Mouse (Mus musculus) embryonic fibroblast, embryonic 13.5 days (primary cell): ENCODE measurements around the gene Fn3k. TPM values are rescaled to one million over a fixed set of nuclear protein-coding genes. Genes with fewer than 3 reads are reported as not detected.

Source experiments
- H3K27ac ChIP-seq: 2 replicates; pipeline ENCODE4 v1.5.1; 2012; ENCODE audit warnings: low read length, control low read depth, inconsistent platforms; ENCODE audit not compliant: insufficient read depth
- H3K4me1 ChIP-seq: 2 replicates; pipeline ENCODE4 v1.6.1; 2011; ENCODE audit warnings: low read length; ENCODE audit not compliant: control insufficient read depth, insufficient read depth
- H3K4me3 ChIP-seq: 2 replicates; pipeline ENCODE4 v1.5.1; 2011; ENCODE audit warnings: mild to moderate bottlenecking, control low read depth, low read length; ENCODE audit not compliant: insufficient read depth
- CTCF ChIP-seq: IDR thresholded peaks from 2 replicates; pipeline ENCODE4 v1.5.1; 2011; ENCODE audit warnings: mild to moderate bottlenecking, control low read depth, low read length, moderate library complexity, borderline replicate concordance; ENCODE audit not compliant: insufficient read depth
- POLR2A ChIP-seq: IDR thresholded peaks from 2 replicates; pipeline ENCODE4 v1.6.1; 2011; ENCODE audit warnings: low read depth, mild to moderate bottlenecking, control low read depth, low read length, moderate library complexity
- polyA plus RNA-seq: library from polyadenylated mRNA; stranded (reverse); fragments of >200 nt; gene quantifications from 2 replicates; pipeline ENCODE4 v1.2.4, GENCODE M21; 2011; ENCODE audit warnings: low read depth; ENCODE audit not compliant: missing spikeins, insufficient read length

The Fn3k gene
- polyA plus RNA-seq, 1 experiment, result not detected

- Histone ChIP-seq H3K4me1 (no peaks in the 10 kb centered on the region), H3K27ac (peak within 1 kb of the TSS; percentile 8), H3K4me3 (peak within 1 kb of the TSS; percentile 84)
- peak; percentile 68 for TF ChIP-seq POLR2A
- TF ChIP-seq CTCF, result no peak
Observed at GRCm38 (mm10) chr11:121451753-121452635, 17.3 kb downstream of the Fn3k start, which contains the start of gene Tbcd. Gene Tbcd, plus strand, starts transcription at chr11:121451949.

GRCm38 (mm10) chr11:121457874-121458273 is 23.2 kb downstream of the Fn3k start:
- Histone ChIP-seq H3K27ac (no peak overlapping the region), H3K4me1 (no peaks in the 10 kb centered on the region), H3K4me3 (no peak overlapping the region)
- no peak for TF ChIP-seq POLR2A
- TF ChIP-seq CTCF, result no peak

DNA sequence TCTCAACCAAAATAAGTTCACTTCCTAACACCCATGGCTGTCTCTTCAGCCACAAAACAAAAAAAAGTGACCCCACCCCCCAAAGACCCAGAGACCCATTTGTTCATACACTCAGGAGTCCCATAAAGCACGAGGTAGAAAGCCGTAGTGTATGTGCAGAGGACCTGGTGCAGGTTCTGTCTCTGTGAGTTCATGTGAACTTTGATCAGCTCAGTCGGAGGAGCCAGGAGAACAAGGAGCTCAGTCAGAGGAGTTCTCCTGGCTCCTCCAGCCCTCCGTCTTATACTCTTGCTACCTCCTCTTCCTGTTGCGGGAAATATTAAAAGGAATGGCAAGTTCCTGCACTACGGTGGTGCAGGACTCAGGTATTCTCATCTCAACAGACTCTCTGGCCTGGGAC is 32.7 kb downstream of the Fn3k start:
- Histone ChIP-seq H3K27ac (no peak overlapping the region), H3K4me3 (no peak overlapping the region), H3K4me1 (no peaks in the 10 kb centered on the region)
- TF ChIP-seq POLR2A (no peak), CTCF (no peak)

- no peak for TF ChIP-seq POLR2A
- no peak for TF ChIP-seq CTCF
- no peaks in the 10 kb centered on the region for H3K4me1 ChIP-seq
- no peak overlapping the region for H3K27ac ChIP-seq
- no peak overlapping the region for H3K4me3 ChIP-seq
Observed at GRCm38 (mm10) chr11:121474831-121475230, 40.1 kb downstream of the Fn3k start.

DNA sequence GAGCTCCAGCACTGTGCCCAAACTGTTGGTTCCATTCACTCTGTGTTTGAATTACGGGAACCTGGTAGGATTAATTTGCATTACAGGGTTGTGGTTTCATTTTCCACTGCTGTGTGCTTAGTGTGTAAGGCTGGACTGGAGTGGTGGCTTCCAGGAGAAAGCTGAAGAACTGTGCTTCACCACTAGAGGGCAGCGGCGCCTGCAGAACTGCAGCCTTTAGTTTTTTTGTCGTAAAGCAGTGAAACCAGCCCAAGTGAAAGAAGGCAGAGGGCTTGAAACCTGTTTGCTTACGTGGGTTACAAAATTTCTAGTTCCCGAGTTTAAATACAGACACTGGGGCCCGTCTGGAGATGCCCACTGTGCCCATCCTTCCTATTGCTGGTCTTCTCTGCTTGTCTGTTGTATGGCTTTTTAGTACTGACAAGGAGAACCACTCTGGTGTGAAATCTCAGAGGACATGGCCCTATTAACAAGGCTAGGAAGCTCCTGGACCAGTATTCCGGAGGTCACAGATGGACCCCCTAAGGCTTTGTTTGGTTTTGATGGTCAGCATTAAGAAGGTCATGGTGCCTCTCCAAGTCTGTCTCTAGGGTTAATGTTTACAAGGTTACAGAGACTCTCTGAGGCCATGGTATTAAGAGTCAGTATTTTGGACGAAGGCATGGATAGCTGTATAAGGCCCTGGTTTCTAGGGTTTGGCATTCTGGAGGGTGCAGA is 41.1 kb downstream of the Fn3k start:
- Histone ChIP-seq H3K27ac (no peak overlapping the region), H3K4me1 (no peaks in the 10 kb centered on the region), H3K4me3 (no peak overlapping the region)
- TF ChIP-seq CTCF (peak; percentile 67), POLR2A (no peak)

DNA sequence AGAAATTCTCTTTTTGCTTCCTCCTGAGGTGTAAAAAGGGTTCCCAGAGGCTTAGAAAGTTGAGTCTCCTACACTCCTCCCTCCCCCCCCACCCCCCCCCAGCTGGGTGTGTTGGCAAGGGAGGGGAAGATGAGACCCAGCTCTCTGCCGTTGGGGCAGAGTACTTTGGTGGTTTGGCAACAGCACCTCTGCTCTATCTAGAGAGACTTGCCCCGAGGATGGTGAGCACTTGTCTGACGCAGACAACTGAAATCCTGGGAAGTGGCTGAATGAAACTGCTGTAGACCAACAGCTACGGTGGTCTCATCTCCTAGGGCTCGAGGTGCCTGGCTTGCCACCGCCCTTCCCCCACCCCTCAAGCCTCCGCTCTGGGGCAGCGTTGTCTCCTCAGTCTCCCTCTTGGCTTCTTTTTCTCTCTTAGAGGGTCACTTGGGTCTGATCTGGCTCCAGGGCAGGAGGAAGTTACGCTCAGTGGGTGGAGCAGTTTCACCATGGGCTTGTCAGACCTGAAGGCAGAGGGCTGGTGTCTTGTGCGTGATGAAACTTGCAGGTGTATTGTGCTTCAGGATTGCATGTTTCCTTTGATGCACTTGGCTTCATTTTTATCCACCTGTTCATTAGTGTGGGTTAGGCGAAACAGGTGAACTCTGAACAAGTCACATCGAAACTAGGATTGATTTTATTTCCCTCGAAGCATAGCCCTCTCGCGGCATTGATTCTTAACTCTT is 44.9 kb downstream of the Fn3k start:
- Histone ChIP-seq H3K4me1 (no peaks in the 10 kb centered on the region), H3K4me3 (no peak overlapping the region), H3K27ac (no peak overlapping the region)
- no peak for TF ChIP-seq CTCF
- no peak for TF ChIP-seq POLR2A

DNA sequence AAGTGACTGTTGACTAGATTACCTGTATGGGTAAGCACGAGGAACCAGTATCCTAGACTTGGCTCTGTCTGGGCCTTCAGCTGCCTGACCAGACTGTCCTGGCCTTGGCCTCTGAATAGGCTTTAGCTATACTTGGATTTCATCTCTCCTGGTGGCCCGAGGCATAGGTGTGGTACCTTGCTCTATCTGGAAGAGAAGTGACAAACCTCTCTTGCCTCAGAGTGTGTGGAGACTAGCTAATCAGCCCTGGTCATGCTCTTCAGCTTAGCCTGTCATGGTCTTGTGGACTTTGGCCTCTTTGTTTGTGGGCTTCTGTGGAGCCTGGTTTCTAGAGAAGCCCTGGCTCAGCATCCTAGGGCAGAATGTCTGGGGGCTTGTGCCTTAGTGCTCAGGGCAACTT is 46.4 kb downstream of the Fn3k start:
- Histone ChIP-seq H3K4me1 (no peaks in the 10 kb centered on the region), H3K4me3 (no peak overlapping the region), H3K27ac (no peak overlapping the region)
- TF ChIP-seq CTCF (no peak), POLR2A (no peak)

- H3K4me1 ChIP-seq, result no peaks in the 10 kb centered on the region
- no peak overlapping the region for H3K27ac ChIP-seq
- H3K4me3 ChIP-seq, result no peak overlapping the region
- TF ChIP-seq POLR2A (no peak), CTCF (no peak)
Observed at GRCm38 (mm10) chr11:121485882-121486281, 51.2 kb downstream of the Fn3k start.

GRCm38 (mm10) chr11:121490651-121491050 is 55.9 kb downstream of the Fn3k start:
- H3K4me1 ChIP-seq, result no peaks in the 10 kb centered on the region
- TF ChIP-seq POLR2A (no peak), CTCF (no peak)
- H3K4me3 ChIP-seq, result no peak overlapping the region
- no peak overlapping the region for H3K27ac ChIP-seq

Other genes starting within 250 kb of the Fn3k start
- gene Hexdc, start 230.5 kb upstream of the Fn3k start, polyA plus RNA-seq, result 4.9 and 8.3 TPM in 2 replicates
- gene Ogfod3, start 230.2 kb upstream of the Fn3k start, polyA plus RNA-seq, result 3.6 and 4.5 TPM in 2 replicates
- gene Cybc1, start 205.6 kb upstream of the Fn3k start, polyA plus RNA-seq, result 30.5 and 33.9 TPM in 2 replicates
- 22.4 and 22.5 TPM in 2 replicates for gene Narf, start 197.7 kb upstream of the Fn3k start, polyA plus RNA-seq
- gene Foxk2, start 174.9 kb upstream of the Fn3k start, polyA plus RNA-seq, result 49.4 and 55.8 TPM in 2 replicates
- 72.2 and 81.6 TPM in 2 replicates for gene Wdr45b, start 80.5 kb upstream of the Fn3k start, polyA plus RNA-seq
- 1.7 and 2.6 TPM in 2 replicates for gene Rab40b, start 46.7 kb upstream of the Fn3k start, polyA plus RNA-seq
- gene Fn3krp, start 13.5 kb upstream of the Fn3k start, polyA plus RNA-seq, result 6.9 and 9.0 TPM in 2 replicates
- 41.0 and 43.2 TPM in 2 replicates for gene Tbcd, start 17.0 kb downstream of the Fn3k start, polyA plus RNA-seq
- 0.35 TPM in 1 of 2 replicates, not detected in the other for gene Zfp750, start 84.4 kb downstream of the Fn3k start, polyA plus RNA-seq
- 4.5 and 5.3 TPM in 2 replicates for gene B3gntl1, start 238.2 kb downstream of the Fn3k start, polyA plus RNA-seq